Mouse (Mus musculus): ENCODE measurements around the gene Spc25.

Spc25 gene

DNA sequence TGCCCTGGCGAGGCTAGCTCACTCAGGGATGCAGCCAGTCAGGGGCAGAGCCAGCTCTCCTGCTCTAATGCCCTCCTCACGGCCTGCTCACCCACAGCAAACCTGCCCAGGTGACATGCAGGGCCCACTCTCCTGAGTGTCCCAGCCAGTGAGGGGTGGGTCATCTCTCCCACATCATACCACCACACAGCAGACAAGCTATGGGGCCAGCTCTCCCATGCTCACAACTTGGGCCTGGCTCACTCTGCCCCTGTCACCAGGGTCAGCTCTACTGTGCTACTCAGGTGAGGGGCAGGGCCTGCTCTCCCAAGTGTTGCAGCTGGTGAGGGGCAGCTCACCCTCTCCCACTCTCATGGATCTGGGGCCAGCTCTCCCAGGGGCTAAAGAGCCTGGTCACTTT lies 18.0 kb downstream of the Spc25 start:
- DNase-seq (ENCODE audit: low read depth, low spot score): no peak

DNA sequence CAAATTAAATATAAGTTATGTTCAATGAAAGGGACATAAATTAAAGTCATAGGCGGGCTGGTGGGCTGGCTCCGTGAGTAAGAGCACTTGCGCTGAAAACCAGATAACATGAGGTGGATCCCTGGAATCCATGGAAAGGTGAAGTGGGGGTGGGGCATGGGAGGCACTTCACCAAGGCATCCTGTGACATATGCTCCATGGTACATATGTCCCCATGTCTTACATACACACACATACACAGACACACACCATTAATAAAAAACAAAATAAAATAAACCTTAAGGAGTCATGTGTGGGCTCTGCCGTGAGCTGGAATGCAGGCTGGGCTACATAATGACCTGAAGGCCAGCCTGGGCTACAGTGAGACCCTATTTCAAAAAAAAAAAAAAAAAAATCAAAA lies 26.3 kb downstream of the Spc25 start:
- DNase-seq (ENCODE audit: low read depth, low spot score): no peak

DNA sequence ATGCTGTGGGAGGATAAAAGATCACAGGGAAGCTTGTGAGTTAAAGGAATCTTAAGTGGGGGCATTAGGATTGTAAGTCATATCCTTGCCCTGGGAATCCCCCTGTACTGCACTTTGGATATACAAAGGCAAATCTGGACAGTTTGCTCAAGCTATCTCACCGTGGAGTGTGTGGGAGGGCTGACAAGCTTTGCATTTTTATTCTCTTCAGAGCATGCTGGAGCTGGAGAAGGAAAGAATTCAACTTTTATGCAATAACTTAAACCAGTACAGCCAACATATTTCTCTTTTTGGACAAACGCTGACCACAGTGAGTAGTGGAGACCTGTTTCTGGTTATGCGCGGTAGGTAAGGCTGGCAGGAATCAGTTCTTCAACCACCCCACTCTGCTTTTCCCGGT lies 30.7 kb downstream of the Spc25 start:
- DNase-seq (ENCODE audit: low read depth, low spot score): no peak

DNA sequence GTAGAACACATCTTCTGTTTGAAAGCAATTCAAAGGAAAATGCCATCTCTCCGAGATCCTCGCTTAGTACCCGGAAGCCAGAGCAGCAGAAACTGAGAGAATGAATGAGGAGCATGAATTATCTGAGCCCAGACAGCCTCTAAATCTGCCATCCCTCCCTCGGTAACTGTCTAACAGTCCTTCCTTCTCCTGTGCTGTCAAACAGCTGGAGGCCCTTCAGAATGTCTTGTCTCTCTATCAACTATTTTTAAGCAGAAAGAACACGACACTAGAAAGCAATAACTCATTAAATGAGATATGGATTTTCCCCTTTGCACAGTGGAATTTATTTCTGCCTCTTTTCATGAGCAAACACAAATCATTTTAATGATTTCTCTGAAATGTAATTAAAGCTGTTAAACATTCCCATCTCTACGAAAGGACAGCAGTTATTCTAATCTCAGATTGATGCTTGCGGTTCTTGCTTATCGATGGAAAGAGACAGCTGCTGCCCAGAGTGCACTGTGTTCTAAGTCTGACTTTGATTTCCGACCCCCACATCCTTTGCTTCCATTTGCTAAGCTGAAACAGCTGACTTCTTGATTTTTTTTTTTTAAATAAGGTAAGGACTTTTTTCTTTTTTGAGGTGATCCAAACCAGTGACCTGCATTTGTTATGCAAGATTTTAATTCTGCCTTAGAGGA lies 35.5 kb downstream of the Spc25 start:
- DNase-seq (ENCODE audit: low read depth, low spot score): no peak

DNA sequence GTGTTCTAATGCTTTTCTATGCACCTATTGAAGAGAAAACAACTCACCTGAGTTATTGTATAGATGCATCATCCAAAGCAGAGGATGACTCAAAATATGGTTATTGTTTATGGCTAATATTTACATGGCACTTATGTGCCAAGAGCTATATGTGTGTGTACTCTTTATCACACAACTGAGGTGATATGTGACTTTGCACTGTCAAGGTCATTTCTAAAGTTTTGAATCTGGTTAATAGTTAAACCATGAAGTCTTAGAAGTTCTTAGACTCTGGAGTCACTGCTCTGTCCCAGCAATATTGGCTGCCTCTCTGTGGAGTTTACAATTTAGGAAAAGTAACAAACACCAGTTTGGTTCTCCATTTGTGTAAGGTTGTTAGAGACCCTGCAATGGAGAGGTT lies 47.1 kb downstream of the Spc25 start:
- DNase-seq (ENCODE audit: low read depth, low spot score): no peak

DNA sequence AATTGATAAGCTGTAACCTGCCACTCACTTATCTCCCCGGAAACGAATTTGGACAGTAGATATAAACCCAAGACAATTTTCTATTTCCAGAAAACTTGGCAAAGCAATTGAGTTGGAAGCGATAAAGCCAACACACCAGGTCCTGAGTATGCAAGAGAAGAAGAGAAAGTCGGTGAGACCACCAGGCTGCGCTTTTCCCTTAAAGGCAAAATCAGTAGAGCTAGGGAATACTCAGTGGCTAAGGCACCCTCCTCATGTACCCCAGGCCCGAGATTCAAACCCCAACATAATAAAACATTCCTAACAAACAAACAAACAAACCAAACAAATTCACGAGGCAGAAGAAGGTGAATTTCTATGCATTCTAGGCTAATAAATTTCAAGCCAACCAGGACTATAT lies 49.7 kb downstream of the Spc25 start:
- no peak for DNase-seq (ENCODE audit: low read depth, low spot score)

DNA sequence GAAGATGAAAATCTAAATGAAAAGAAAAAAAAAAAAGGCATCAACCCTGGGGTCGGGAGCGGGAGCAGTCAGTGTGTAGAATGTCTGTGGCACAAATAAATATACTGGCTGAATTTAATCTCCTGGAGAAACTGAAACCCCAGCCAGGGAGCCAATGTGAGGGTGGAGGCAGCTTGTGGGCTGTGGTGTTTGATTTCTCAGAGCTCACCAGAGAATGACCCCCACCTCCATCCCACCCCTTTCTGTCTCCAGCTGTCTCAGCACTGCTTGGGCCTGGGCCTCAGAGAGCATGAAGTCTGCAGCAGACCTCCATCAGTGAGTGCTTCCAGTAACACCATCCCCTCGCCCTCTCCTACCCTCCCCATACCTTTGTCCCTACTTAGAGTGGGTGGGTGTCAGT lies 50.1 kb downstream of the Spc25 start:
- DNase-seq (ENCODE audit: low read depth, low spot score): no peak

DNA sequence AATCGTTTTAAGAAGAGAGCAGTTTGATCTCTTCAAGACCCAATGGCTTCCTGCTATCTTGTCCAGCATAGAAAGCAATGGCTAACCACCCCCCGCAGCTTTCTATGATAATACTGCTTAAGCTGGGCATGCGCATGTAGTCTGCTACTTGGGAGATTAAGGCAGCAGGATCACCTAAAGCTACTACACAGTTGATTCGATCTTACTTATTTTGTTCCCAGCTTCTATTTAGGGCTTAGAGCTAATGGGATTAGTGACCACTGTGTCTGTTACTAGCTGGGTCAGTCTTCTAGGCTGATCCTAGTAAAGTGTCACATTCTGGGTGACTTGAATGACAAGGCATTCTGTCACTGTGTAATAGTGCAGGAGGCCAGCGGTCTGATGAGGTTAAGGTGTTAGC lies 55.2 kb downstream of the Spc25 start:
- DNase-seq (ENCODE audit: low read depth, low spot score): no peak

DNA sequence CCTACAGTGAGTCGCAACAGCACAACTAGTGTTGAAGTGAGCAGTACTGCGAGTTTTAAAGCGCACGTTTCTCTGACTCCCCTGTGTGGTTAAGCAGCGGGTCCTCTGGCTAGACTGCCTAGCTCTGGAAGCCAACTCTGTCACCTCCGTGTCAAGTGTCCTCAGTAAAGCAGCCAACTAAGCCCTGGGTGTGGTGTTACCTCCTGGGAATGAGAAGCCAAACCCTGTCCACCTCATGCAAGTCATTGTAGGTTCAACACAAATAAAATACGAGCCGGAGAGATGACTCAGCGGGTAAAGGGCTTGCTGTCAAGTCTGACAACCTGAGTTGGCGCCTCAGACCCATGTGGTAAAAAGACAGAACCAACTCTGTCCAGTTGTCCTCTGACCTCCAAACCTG lies 56.8 kb downstream of the Spc25 start:
- no peak for DNase-seq (ENCODE audit: low read depth, low spot score)

DNA sequence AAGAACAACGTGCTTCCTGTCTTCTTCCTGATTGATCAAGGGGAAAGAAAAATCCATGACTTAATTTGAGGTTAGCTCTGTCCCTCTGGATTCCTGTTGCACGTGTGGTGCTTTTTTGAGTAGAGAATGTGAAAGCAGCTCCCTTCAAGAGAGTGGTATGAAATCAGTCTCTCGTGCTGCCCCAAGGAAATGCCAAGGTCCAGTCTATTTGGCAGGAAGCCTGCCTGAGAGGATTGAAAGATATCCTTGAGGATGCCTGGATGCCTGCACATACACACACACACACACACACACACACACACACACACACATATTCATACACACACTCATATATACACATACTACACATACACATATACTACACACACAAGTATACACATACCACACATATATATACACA lies 57.3 kb downstream of the Spc25 start:
- no peak for DNase-seq (ENCODE audit: low read depth, low spot score)
